Mouse (Mus musculus) T-helper 2 cell (primary cell): ENCODE measurements at regions not wholly inside any gene's neighbourhood (a gene's known extent, or its start where the extent isn't known, plus 50 kb on each side); places are given as distances from the start of the nearest gene placed in this dataset.

ENCODE experiments used
- in situ Hi-C: fragments of 300-600 bp; cut with MboI, MseI; formaldehyde crosslinking; loops from one replicate; pipeline ENCODE4 v1.15.1; 2025; ENCODE audit warnings: high pct_unique_total_duplicates

- in situ Hi-C loops, result no loop called here
These were observed 189.7 kb upstream of the 1810046K07Rik start for GRCm38 (mm10) chr9:51518376-51518775.

- in situ Hi-C loops, result no loop called here
These were observed 194.8 kb upstream of the 1810046K07Rik start for GRCm38 (mm10) chr9:51523471-51523870.

GRCm38 (mm10) chr9:51525906-51526305, 197.2 kb upstream of the 1810046K07Rik start:
- in situ Hi-C loops, result no loop called here

GRCm38 (mm10) chr9:51538894-51539293, 210.2 kb upstream of the 1810046K07Rik start:
- in situ Hi-C loops, result no loop called here

GRCm38 (mm10) chr9:51541940-51542339, 213.2 kb upstream of the 1810046K07Rik start:
- in situ Hi-C loops, result no loop called here

- in situ Hi-C loops, result loop anchor here (10.0 kb wide), 1 partner anchor 1387 kb away; no protein-coding TSS in a partner anchor
These were observed 193.1 kb upstream of the Arhgap20 start for GRCm38 (mm10) chr9:51572040-51572439.

- in situ Hi-C loops, result no loop called here
These were observed 183.5 kb upstream of the Arhgap20 start for GRCm38 (mm10) chr9:51581601-51582000.

GRCm38 (mm10) chr9:51593707-51594106, 171.4 kb upstream of the Arhgap20 start:
- in situ Hi-C loops, result loop anchor here (5.0 kb wide), 2 partner anchors 49 to 99 kb away; no protein-coding TSS in a partner anchor

- in situ Hi-C loops, result no loop called here
These were observed 166.4 kb upstream of the Arhgap20 start for GRCm38 (mm10) chr9:51598706-51599105.

GRCm38 (mm10) chr9:51608158-51608557, 157.0 kb upstream of the Arhgap20 start:
- in situ Hi-C loops, result no loop called here

- in situ Hi-C loops, result no loop called here
These were observed 156.3 kb upstream of the Arhgap20 start for GRCm38 (mm10) chr9:51608697-51609456.

GRCm38 (mm10) chr9:51626156-51626555, 139.0 kb upstream of the Arhgap20 start:
- in situ Hi-C loops, result no loop called here

- in situ Hi-C loops, result no loop called here
These were observed 129.0 kb upstream of the Arhgap20 start for GRCm38 (mm10) chr9:51636097-51636496.

GRCm38 (mm10) chr9:51636559-51637127, 128.5 kb upstream of the Arhgap20 start:
- in situ Hi-C loops, result no loop called here

GRCm38 (mm10) chr9:51637131-51637920, 127.8 kb upstream of the Arhgap20 start:
- in situ Hi-C loops, result no loop called here

GRCm38 (mm10) chr9:51641706-51642105, 123.4 kb upstream of the Arhgap20 start:
- in situ Hi-C loops, result loop anchor here (5.0 to 10.0 kb wide), 2 partner anchors 49 to 1033 kb away; partner anchors contain the start of gene AI593442

GRCm38 (mm10) chr9:51645426-51645825, 119.7 kb upstream of the Arhgap20 start:
- in situ Hi-C loops, result loop anchor here (10.0 kb wide), 1 partner anchor 1029 kb away; the partner anchor contains the start of gene AI593442

- in situ Hi-C loops, result no loop called here
These were observed 111.5 kb upstream of the Arhgap20 start for GRCm38 (mm10) chr9:51653376-51654292.

GRCm38 (mm10) chr9:51654645-51655044, 110.5 kb upstream of the Arhgap20 start:
- in situ Hi-C loops, result no loop called here

- in situ Hi-C loops, result no loop called here
These were observed 107.3 kb upstream of the Arhgap20 start for GRCm38 (mm10) chr9:51657796-51658195.
